Mouse (Mus musculus): ENCODE results near the gene Gp1bb.

- no peak for TF ChIP-seq EP300 (IDR thresholded peaks at IDR 0.05)
- TF ChIP-seq CTCF (IDR thresholded peaks at IDR 0.05), result no peak
Measured at GRCm38 (mm10) chr16:18601447-18601846, 20.8 kb downstream of the Gp1bb start.
